Mouse (Mus musculus) bone marrow, adult 2 months (tissue): ENCODE results near the gene Dock8. TPM values are rescaled to one million over a fixed set of nuclear protein-coding genes. Genes with fewer than 3 reads are reported as not detected.

Experiments used
- H3K27ac ChIP-seq: fragments of 200-500 bp; 2 replicates; pipeline ENCODE4 v1.5.1; 2012; ENCODE audit warnings: low read depth, mild to moderate bottlenecking, control low read depth, inconsistent platforms, low read length; ENCODE audit not compliant: control insufficient read depth, poor library complexity, insufficient read depth
- H3K4me1 ChIP-seq: fragments of 200-500 bp; 2 replicates; pipeline ENCODE4 v1.6.1; 2011; ENCODE audit warnings: low read length; ENCODE audit not compliant: control insufficient read depth, insufficient read depth
- H3K4me3 ChIP-seq: fragments of 200-500 bp; replicated peaks from 2 replicates; pipeline ENCODE3; 2011; ENCODE audit warnings: mild to moderate bottlenecking, low read depth, low read length, control low read depth; ENCODE audit not compliant: control insufficient read depth
- CTCF ChIP-seq: fragments of 200-500 bp; IDR thresholded peaks from 2 replicates; pipeline ENCODE4 v1.5.1; 2011; ENCODE audit warnings: low read length, control low read depth; ENCODE audit not compliant: control insufficient read depth, insufficient read depth
- POLR2A ChIP-seq: fragments of 200-500 bp; IDR thresholded peaks from 2 replicates; pipeline ENCODE4 v1.6.1; 2011; ENCODE audit warnings: low read depth, mild to moderate bottlenecking, control low read depth, low read length, borderline replicate concordance; ENCODE audit not compliant: control insufficient read depth
- WGBS: fragments of 180-500 bp; shearing (Covaris S2); methylation state at CpG from one replicate; pipeline ENCODE4 v1.1.7; 2018; 5-methylcytosine and 5-hydroxymethylcytosine counted together
- polyA plus RNA-seq: library from polyadenylated mRNA; stranded (reverse); fragments of >200 nt; gene quantifications from 2 replicates; pipeline ENCODE4 v1.2.4, GENCODE M21; 2011; ENCODE audit warnings: low replicate concordance; ENCODE audit not compliant: missing spikeins, insufficient read depth, insufficient read length

Gene Dock8
- polyA plus RNA-seq, 1 experiment = 40.8 TPM

GRCm38 (mm10) chr19:25154506-25155178, 155.3 kb downstream of the Dock8 start:
- no peaks in the 10 kb centered on the region for H3K4me1 ChIP-seq
- no peak overlapping the region for H3K4me3 ChIP-seq
- WGBS = 86% methylated on average over 7 of the region's 7 CpGs
- H3K27ac ChIP-seq = no peak overlapping the region
- TF ChIP-seq CTCF (no peak), POLR2A (no peak)

DNA sequence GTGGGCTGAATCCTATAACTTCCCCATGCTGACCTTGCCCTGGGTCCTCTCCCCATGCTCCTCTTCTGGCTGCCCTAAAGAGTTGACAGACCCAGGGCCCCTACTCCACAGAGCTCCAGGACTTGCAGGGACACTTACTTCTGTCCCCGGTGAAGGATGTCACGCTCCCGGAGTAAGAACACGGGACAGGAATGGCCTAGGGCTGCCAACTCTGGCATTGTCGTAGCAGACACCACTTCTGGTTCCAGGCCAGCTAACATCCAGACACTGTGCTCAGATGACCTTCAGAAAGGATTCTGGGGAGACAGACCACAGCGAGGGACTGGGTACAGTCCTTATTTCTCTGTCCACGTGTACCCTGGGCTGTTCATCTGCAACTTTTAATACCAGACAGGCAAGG, 155.9 kb downstream of the Dock8 start:
- H3K4me1 ChIP-seq = no peaks in the 10 kb centered on the region
- H3K27ac ChIP-seq = no peak overlapping the region
- no peak overlapping the region for H3K4me3 ChIP-seq
- TF ChIP-seq CTCF (no peak), POLR2A (no peak)
- 91% methylated on average over 7 of the region's 7 CpGs for WGBS

GRCm38 (mm10) chr19:25155709-25156108, 156.4 kb downstream of the Dock8 start:
- Histone ChIP-seq H3K4me3 (no peak overlapping the region), H3K4me1 (no peaks in the 10 kb centered on the region), H3K27ac (no peak overlapping the region)
- TF ChIP-seq CTCF (no peak), POLR2A (no peak)
- WGBS = 87% methylated on average over 11 of the region's 11 CpGs

DNA sequence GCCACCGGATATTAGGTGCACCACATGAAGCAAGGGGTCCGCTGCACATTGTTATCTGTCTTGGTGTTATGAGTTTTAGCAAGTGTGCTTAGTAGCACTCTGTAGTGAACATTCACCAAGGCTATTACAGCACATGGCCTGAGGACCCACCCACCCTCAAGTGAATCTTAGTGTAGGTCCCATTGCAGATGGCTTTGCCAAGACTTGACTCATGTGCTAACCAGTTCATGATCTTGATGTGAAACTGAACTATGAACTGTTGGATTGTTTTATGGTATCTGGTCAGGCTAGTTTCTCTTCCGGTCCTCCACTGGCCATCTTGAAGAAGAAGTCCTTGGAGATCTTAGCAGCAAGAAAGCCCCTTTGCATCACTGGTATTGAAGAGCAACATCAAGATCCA, 162.9 kb downstream of the Dock8 start:
- H3K4me3 ChIP-seq = no peak overlapping the region
- TF ChIP-seq POLR2A (no peak), CTCF (no peak)
- H3K4me1 ChIP-seq = no peaks in the 10 kb centered on the region
- H3K27ac ChIP-seq = no peak overlapping the region
- 92% methylated on average over 3 of the region's 3 CpGs for WGBS

GRCm38 (mm10) chr19:25163426-25163825, 164.1 kb downstream of the Dock8 start:
- Histone ChIP-seq H3K4me1 (no peaks in the 10 kb centered on the region), H3K4me3 (no peak overlapping the region), H3K27ac (no peak overlapping the region)
- WGBS = 92% methylated on average over 12 of the region's 12 CpGs
- TF ChIP-seq CTCF (no peak), POLR2A (no peak)

- H3K4me3 ChIP-seq = no peak overlapping the region
- no peaks in the 10 kb centered on the region for H3K4me1 ChIP-seq
- TF ChIP-seq POLR2A (no peak), CTCF (no peak)
- no peak overlapping the region for H3K27ac ChIP-seq
- WGBS = 82% methylated on average over 9 of the region's 9 CpGs
These were observed 167.1 kb downstream of the Dock8 start for GRCm38 (mm10) chr19:25166412-25166811.

- Histone ChIP-seq H3K4me1 (no peaks in the 10 kb centered on the region; the same call in 1 of the 2 replicates), H3K27ac (no peak overlapping the region), H3K4me3 (no peak overlapping the region)
- WGBS = 81% methylated on average over 10 of the region's 10 CpGs
- no peak for TF ChIP-seq CTCF
- no peak for TF ChIP-seq POLR2A
These were observed 172.1 kb downstream of the Dock8 start for GRCm38 (mm10) chr19:25171395-25171794.

GRCm38 (mm10) chr19:25176746-25177145, 177.4 kb downstream of the Dock8 start:
- TF ChIP-seq CTCF (no peak), POLR2A (no peak)

GRCm38 (mm10) chr19:25180024-25180423, 180.7 kb downstream of the Dock8 start:
- TF ChIP-seq CTCF = no peak
- no peak for TF ChIP-seq POLR2A
- H3K4me3 ChIP-seq = no peak overlapping the region
- 89% methylated on average over 6 of the region's 6 CpGs for WGBS
- no peak overlapping the region for H3K27ac ChIP-seq
- H3K4me1 ChIP-seq = no peaks in the 10 kb centered on the region

More at GRCm38 (mm10) chr19:25176746-25177145, 177.4 kb downstream of the Dock8 start:
- Histone ChIP-seq H3K4me1 (no peaks in the 10 kb centered on the region; the same call in 1 of the 2 replicates), H3K27ac (no peak overlapping the region), H3K4me3 (no peak overlapping the region)
- WGBS = 92% methylated on average over 11 of the region's 11 CpGs
